Mouse (Mus musculus): Measurements from ENCODE around the gene D130052B06Rik. TPM values are rescaled to one million over a fixed set of nuclear protein-coding genes. Genes with fewer than 3 reads are reported as not detected.

The D130052B06Rik gene
- not detected in 2 replicates for polyA plus RNA-seq (2015; fragmentation: Nextera tagmentation; extraction: Ambion mirVana)

DNA sequence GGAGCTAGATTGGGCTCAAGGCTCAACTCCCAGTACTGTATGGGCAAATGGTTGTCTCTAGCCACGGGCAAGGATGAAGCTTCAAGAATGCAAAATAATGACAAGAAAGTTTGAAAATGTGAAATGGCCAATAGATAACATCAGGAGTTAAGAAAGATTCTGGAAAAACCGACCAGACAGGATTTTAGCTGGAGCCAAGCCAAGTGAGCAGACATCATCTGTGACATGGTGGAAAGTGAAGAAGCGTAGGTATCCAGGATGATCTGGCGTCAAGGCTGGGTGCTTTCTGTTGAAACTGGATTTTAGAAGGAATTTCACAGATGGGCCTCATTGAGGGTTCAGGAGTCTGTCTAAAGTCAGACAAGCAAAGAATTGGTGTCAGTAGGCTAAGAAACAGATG is at the start of gene D130052B06Rik:
D130052B06Rik (plus strand) TSS at position 317 of the 400 bp plus-strand sequence.
- 82% methylated on average over 4 of the region's 4 CpGs for WGBS
- Histone ChIP-seq H3K36me3 (no peaks in the 10 kb centered on the region), H3K27me3 (no peaks in the 10 kb centered on the region), H3K4me1 (0 out of 2 replicates have a peak, but pooled peaks cover 3% of the 10 kb centered on the region), H3K4me3 (no peak within 1 kb of the TSS), H3K9ac (replicated peaks) (no peak within 1 kb of the TSS), H3K27ac (replicated peaks) (no peak within 1 kb of the TSS), H3K4me2 (replicated peaks) (no peak within 1 kb of the TSS), H3K9me3 (no peaks in the 10 kb centered on the region)
- ATAC-seq (replicated peaks), result no peak

DNA sequence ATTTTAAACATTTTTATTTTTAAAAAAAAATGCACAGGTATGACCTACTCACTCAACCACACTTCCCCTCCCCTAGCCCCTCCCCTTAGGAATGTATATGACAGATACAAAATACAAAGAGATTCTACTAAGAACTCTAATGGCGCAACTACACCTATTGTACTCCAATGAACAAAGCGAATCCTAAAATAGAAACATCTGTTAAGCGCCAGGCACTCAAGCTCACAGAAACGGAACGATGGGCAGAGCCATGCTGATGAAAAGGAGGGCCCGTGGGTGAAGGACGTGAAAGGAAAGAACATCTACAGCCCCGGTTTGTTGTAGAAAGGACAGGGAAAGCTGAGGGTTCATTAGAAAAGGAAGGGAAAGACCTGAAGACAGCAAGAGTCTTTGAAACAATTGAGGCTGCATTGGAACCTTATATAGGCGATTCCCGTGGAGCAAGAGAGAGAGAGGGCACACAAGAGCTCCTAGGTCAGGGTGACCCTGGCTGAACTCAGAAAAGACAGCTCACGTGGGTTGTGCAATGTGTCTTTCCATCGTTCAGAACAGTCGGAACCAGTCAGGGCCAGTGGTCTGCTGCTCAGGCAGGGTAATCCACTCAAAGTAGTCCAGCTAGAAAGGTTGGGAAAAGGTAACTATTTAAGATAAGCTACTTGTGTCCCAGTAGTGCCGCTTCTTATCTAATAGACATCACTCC is 48.1 kb upstream of the D130052B06Rik start:
- H3K36me3 ChIP-seq, result no peaks in the 10 kb centered on the region
- no peak overlapping the region for H3K9ac ChIP-seq (replicated peaks)
- H3K4me2 ChIP-seq (replicated peaks), result no peak overlapping the region
- no peaks in the 10 kb centered on the region for H3K9me3 ChIP-seq
- no peak overlapping the region for H3K4me3 ChIP-seq
- ATAC-seq (replicated peaks), result no peak
- no peak overlapping the region for H3K27ac ChIP-seq (replicated peaks)
- WGBS, result 73% methylated on average over 14 of the region's 14 CpGs
- no peaks in the 10 kb centered on the region for H3K4me1 ChIP-seq
- no peaks in the 10 kb centered on the region for H3K27me3 ChIP-seq

DNA sequence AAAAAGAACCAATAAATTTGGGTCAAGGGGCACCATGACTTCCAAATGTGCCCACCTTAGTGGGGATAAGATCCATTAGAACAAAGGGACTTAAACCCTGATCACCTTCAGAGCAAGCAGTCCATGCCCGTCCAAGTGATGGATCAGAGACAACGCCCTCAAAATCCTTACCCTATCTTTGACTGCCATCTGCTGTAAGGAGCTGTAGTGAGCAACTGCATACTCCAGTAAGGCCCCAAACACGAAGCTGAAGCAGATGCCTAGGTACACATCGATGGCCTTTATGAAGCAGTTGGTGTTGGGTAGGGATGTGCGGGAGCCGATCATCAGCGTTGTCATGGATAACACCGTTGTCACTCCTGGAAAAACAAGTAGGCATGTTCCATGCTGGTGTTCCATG is 45.0 kb upstream of the D130052B06Rik start:
- Histone ChIP-seq H3K27ac (replicated peaks) (no peak overlapping the region), H3K4me2 (replicated peaks) (no peak overlapping the region), H3K4me3 (no peak overlapping the region), H3K4me1 (no peaks in the 10 kb centered on the region), H3K9me3 (no peaks in the 10 kb centered on the region), H3K27me3 (no peaks in the 10 kb centered on the region), H3K36me3 (no peaks in the 10 kb centered on the region), H3K9ac (replicated peaks) (no peak overlapping the region)
- ATAC-seq (replicated peaks), result no peak
- 84% methylated on average over 8 of the region's 8 CpGs for WGBS

- Histone ChIP-seq H3K4me3 (no peak overlapping the region), H3K36me3 (no peaks in the 10 kb centered on the region), H3K9me3 (no peaks in the 10 kb centered on the region), H3K4me1 (no peaks in the 10 kb centered on the region), H3K27ac (replicated peaks) (no peak overlapping the region), H3K4me2 (replicated peaks) (no peak overlapping the region), H3K9ac (replicated peaks) (no peak overlapping the region), H3K27me3 (no peaks in the 10 kb centered on the region)
- WGBS, result 84% methylated on average over 2 of the region's 2 CpGs
- ATAC-seq (replicated peaks), result no peak
Measured at GRCm38 (mm10) chr11:33563921-33564320, 35.2 kb upstream of the D130052B06Rik start.

DNA sequence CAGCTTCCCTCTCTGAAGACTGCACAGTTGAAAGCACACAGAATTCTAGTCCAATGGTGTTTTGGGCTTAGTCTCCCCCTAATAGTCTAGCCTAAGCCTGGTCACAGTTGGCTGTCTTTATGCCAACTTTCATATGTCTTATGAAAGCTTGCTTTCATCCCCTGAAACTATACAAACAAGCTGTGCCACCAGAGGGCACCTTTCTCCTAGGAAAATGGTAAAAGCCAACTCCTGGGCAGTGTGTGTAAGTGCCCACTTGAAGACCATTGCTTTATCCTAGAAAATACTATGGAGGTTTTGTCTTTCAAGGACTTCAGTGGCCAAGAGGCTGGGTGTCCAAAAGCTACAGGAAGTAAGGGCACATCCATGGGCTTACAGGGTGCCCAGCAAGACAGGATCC is 28.7 kb upstream of the D130052B06Rik start:
- Histone ChIP-seq H3K4me3 (no peak overlapping the region), H3K4me2 (replicated peaks) (no peak overlapping the region), H3K4me1 (no peaks in the 10 kb centered on the region), H3K9me3 (no peaks in the 10 kb centered on the region), H3K27me3 (no peaks in the 10 kb centered on the region), H3K9ac (replicated peaks) (no peak overlapping the region), H3K36me3 (no peaks in the 10 kb centered on the region), H3K27ac (replicated peaks) (no peak overlapping the region)
- ATAC-seq (replicated peaks), result no peak

- no peaks in the 10 kb centered on the region for H3K4me1 ChIP-seq
- no peak for ATAC-seq (replicated peaks)
- WGBS, result 85% methylated on average over 3 of the region's 3 CpGs
Measured at GRCm38 (mm10) chr11:33574944-33575343, 24.2 kb upstream of the D130052B06Rik start.

GRCm38 (mm10) chr11:33578859-33579258 is 20.2 kb upstream of the D130052B06Rik start, which contains the start of gene Gabrp:
Gene Gabrp (minus strand): TSS chr11:33578959.
- H3K27ac ChIP-seq (replicated peaks), result no peak within 1 kb of the TSS
- H3K4me1 ChIP-seq, result no peaks in the 10 kb centered on the region
- H3K27me3 ChIP-seq, result no peaks in the 10 kb centered on the region
- WGBS, result 53% methylated on average over 6 of the region's 6 CpGs
- no peaks in the 10 kb centered on the region for H3K9me3 ChIP-seq
- no peak for ATAC-seq (replicated peaks)
- H3K9ac ChIP-seq (replicated peaks), result no peak within 1 kb of the TSS
- no peaks in the 10 kb centered on the region for H3K36me3 ChIP-seq
- no peak within 1 kb of the TSS for H3K4me3 ChIP-seq
- no peak within 1 kb of the TSS for H3K4me2 ChIP-seq (replicated peaks)

More at GRCm38 (mm10) chr11:33574944-33575343, 24.2 kb upstream of the D130052B06Rik start:
- no peak overlapping the region for H3K9ac ChIP-seq (replicated peaks)
- no peaks in the 10 kb centered on the region for H3K9me3 ChIP-seq
- no peak overlapping the region for H3K4me2 ChIP-seq (replicated peaks)
- no peak overlapping the region for H3K27ac ChIP-seq (replicated peaks)
- H3K4me3 ChIP-seq, result no peak overlapping the region
- H3K27me3 ChIP-seq, result no peaks in the 10 kb centered on the region
- H3K36me3 ChIP-seq, result no peaks in the 10 kb centered on the region

- Histone ChIP-seq H3K4me1 (no peaks in the 10 kb centered on the region), H3K4me3 (no peak overlapping the region), H3K36me3 (no peaks in the 10 kb centered on the region), H3K9me3 (no peaks in the 10 kb centered on the region), H3K27me3 (no peaks in the 10 kb centered on the region), H3K9ac (replicated peaks) (no peak overlapping the region), H3K27ac (replicated peaks) (no peak overlapping the region), H3K4me2 (replicated peaks) (no peak overlapping the region)
- no peak for ATAC-seq (replicated peaks)
- WGBS, result 50% methylated on average over 3 of the region's 3 CpGs
Measured at GRCm38 (mm10) chr11:33579621-33580020, 19.5 kb upstream of the D130052B06Rik start.

DNA sequence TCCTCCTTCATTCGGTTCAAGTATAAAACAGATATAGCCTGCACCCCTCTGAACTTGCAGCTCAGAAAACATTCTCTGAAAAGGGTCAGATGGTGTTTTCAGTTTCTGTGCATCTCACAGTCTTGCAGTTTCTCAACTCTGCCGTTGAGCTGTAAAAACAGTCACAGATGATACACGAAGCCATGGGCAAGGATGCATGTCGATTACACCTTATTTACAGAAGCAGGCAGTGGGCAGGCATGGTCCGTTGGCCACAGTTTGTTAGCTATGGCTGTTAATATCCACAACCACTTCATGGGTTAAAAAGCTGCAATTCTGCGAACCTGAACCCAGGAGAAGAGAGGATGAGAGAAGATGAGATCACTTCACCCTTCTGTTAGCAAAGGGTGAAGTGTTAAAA is 12.5 kb upstream of the D130052B06Rik start:
- 80% methylated on average over 6 of the region's 6 CpGs for WGBS
- Histone ChIP-seq H3K36me3 (no peaks in the 10 kb centered on the region), H3K9ac (replicated peaks) (no peak overlapping the region), H3K27ac (replicated peaks) (no peak overlapping the region), H3K9me3 (no peaks in the 10 kb centered on the region), H3K27me3 (no peaks in the 10 kb centered on the region), H3K4me3 (no peak overlapping the region), H3K4me2 (replicated peaks) (no peak overlapping the region), H3K4me1 (no peaks in the 10 kb centered on the region)
- ATAC-seq (replicated peaks), result no peak

DNA sequence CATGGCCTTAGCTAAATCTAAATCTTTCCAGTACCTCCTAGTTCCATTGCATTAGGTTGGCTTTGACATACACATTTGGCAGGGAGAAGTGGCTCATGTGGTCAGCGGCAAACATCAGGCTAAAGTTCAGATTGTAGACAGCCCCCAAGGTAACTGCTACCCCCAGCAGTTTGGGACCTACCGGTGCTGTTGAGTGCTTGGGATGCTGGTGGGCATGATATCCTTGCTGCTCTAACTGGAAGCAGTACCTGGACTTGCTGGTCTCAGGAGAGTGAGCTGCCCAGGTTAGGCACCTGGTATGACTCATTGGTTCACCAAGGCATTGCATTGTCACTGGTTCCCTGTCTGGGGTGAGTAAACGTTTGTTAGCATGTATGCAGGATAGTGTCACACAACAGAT is 8.3 kb upstream of the D130052B06Rik start:
- ATAC-seq (replicated peaks), result no peak

DNA sequence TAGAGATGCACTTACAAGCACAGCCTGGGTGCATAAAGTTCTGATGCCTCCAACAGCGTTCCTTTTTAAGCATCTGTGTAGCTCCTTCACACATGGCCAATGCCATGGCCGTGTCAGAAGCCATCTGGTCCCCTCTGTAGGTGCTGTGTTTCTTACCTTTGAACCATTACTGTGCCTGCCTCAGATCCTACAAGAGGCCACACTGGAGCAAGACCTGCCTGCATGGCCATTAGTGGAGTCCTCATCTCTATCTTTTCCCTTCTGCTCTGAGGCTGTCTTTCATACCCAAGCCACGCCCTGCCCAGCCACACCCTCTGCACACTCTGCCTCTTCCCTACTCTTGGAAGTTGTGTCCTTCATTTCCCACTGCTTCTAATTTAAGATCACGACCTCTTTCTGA is 6.3 kb upstream of the D130052B06Rik start:
- Histone ChIP-seq H3K4me1 (0 out of 2 replicates have a peak, but pooled peaks cover 3% of the 10 kb centered on the region), H3K9me3 (no peaks in the 10 kb centered on the region), H3K4me3 (no peak overlapping the region), H3K4me2 (replicated peaks) (no peak overlapping the region), H3K27me3 (no peaks in the 10 kb centered on the region), H3K36me3 (no peaks in the 10 kb centered on the region), H3K9ac (replicated peaks) (no peak overlapping the region), H3K27ac (replicated peaks) (no peak overlapping the region)
- no peak for ATAC-seq (replicated peaks)
- WGBS, result 84% methylated on average over 4 of the region's 4 CpGs

More for the DNA sequence above, 8.3 kb upstream of the D130052B06Rik start:
- WGBS, result 92% methylated on average over 3 of the region's 3 CpGs
- H3K36me3 ChIP-seq, result no peaks in the 10 kb centered on the region
- no peaks in the 10 kb centered on the region for H3K27me3 ChIP-seq
- no peaks in the 10 kb centered on the region for H3K4me1 ChIP-seq
- H3K4me3 ChIP-seq, result no peak overlapping the region
- no peak overlapping the region for H3K4me2 ChIP-seq (replicated peaks)
- H3K27ac ChIP-seq (replicated peaks), result no peak overlapping the region
- no peak overlapping the region for H3K9ac ChIP-seq (replicated peaks)
- H3K9me3 ChIP-seq, result no peaks in the 10 kb centered on the region

DNA sequence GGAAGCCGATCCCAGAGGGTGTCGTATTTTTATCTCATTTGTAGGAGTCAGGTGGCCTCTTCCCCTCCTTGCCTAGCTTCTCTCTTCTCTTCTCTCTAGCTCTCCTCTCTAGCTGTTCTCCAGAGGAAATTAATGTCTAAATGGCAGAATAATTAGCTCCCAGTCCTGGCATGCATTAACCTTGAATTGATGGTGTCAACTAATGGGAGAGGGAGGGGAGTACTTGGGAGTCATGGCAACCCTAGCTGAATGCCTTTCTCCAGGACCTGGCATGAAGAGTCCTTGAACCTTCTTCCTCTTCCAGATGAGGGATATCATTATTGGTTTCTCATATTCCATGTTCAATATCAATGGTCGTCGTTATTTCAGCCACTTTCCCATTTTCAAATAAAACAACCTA is 2.4 kb upstream of the D130052B06Rik start:
- H3K9me3 ChIP-seq, result no peaks in the 10 kb centered on the region
- H3K36me3 ChIP-seq, result no peaks in the 10 kb centered on the region
- 72% methylated on average over 4 of the region's 4 CpGs for whole genome bisulfite sequencing
- no peaks in the 10 kb centered on the region for H3K27me3 ChIP-seq
- H3K4me1 ChIP-seq, result 0 out of 2 replicates have a peak, but pooled peaks cover 3% of the 10 kb centered on the region
- no peak overlapping the region for H3K9ac ChIP-seq (replicated peaks)
- ATAC-seq (replicated peaks), result no peak; the same call in 1 of the 2 replicates
- H3K4me2 ChIP-seq (replicated peaks), result no peak overlapping the region
- H3K4me3 ChIP-seq, result no peak overlapping the region
- no peak overlapping the region for H3K27ac ChIP-seq (replicated peaks)

GRCm38 (mm10) chr11:33603174-33603573 is 4.1 kb downstream of the D130052B06Rik start:
- Histone ChIP-seq H3K4me2 (replicated peaks) (no peak overlapping the region), H3K4me1 (no peaks in the 10 kb centered on the region), H3K27ac (replicated peaks) (no peak overlapping the region), H3K27me3 (no peaks in the 10 kb centered on the region), H3K9ac (replicated peaks) (no peak overlapping the region), H3K4me3 (no peak overlapping the region), H3K36me3 (no peaks in the 10 kb centered on the region), H3K9me3 (no peaks in the 10 kb centered on the region)
- 71% methylated on average over 2 of the region's 2 CpGs for WGBS
- no peak for ATAC-seq (replicated peaks)

Measured in forebrain, embryonic 15.5 days (tissue).